Mouse (Mus musculus) forebrain, embryonic 13.5 days (tissue): ENCODE results near the gene Ykt6. TPM values are rescaled to one million over a fixed set of nuclear protein-coding genes. Genes with fewer than 3 reads are reported as not detected.
A peak's percentile ranks its signal among the peaks of the same experiment; 100 is the strongest.
"Not testable (repeated sequence)": the region's sequence is repeated elsewhere in the genome, so short reads cannot be mapped to it uniquely, and the experiment has no call there.

ENCODE experiments used
- ATAC-seq: fragments of 200-750 bp; cut with Nextera tagmentation; 2 replicates; pipeline ENCODE4 v1.8.0; 2017
- H3K27ac ChIP-seq: fragments of 300-500 bp; sonication (generic); 2 replicates; pipeline ENCODE4 v1.5.1; 2015; ENCODE audit warnings: inconsistent platforms, mild to moderate bottlenecking, moderate library complexity
- H3K27me3 ChIP-seq: fragments of 300-500 bp; sonication (generic); 2 replicates; pipeline ENCODE4 v1.6.1; 2015; ENCODE audit warnings: mild to moderate bottlenecking, inconsistent platforms
- H3K36me3 ChIP-seq: fragments of 300-500 bp; sonication (generic); 2 replicates; pipeline ENCODE4 v1.6.1; 2015; ENCODE audit warnings: mild to moderate bottlenecking, inconsistent platforms; ENCODE audit not compliant: poor library complexity, severe bottlenecking
- H3K4me1 ChIP-seq: fragments of 300-500 bp; sonication (generic); 2 replicates; pipeline ENCODE4 v1.6.1; 2015; ENCODE audit warnings: inconsistent platforms
- H3K4me2 ChIP-seq: fragments of 300-500 bp; sonication (generic); 2 replicates; pipeline ENCODE4 v1.6.1; 2015; ENCODE audit warnings: inconsistent platforms, mild to moderate bottlenecking, moderate library complexity
- H3K4me3 ChIP-seq: fragments of 300-500 bp; sonication (generic); 2 replicates; pipeline ENCODE4 v1.5.1; 2015; ENCODE audit warnings: mild to moderate bottlenecking, inconsistent platforms
- H3K9ac ChIP-seq: fragments of 300-500 bp; sonication (generic); 2 replicates; pipeline ENCODE4 v1.6.1; 2015; ENCODE audit warnings: mild to moderate bottlenecking, inconsistent platforms
- H3K9me3 ChIP-seq: fragments of 300-500 bp; sonication (generic); replicated peaks from 2 replicates; pipeline ENCODE4 v1.6.1; 2016; ENCODE audit warnings: inconsistent platforms
- WGBS: fragments of 180-500 bp; shearing (Covaris S2); methylation state at CpG from one replicate; pipeline ENCODE4 v1.1.7; 2015; 5-methylcytosine and 5-hydroxymethylcytosine counted together
- polyA plus RNA-seq: library from polyadenylated mRNA; unstranded; fragments of >200 nt; fragmentation: Nextera tagmentation; extraction: Ambion mirVana; gene quantifications from 2 replicates; pipeline ENCODE4 v1.2.1, GENCODE M21; 2015

Ykt6 gene
- polyA plus RNA-seq, 1 experiment from 2014 or later, result 65.3 TPM

GRCm38 (mm10) chr11:5920323-5920960 lies 35.1 kb upstream of the Ykt6 start:
- WGBS, result 44% methylated on average over 11 of the region's 17 CpGs
- no peaks in the 10 kb centered on the region for H3K36me3 ChIP-seq
- ATAC-seq, result no peak
- H3K4me1 ChIP-seq, result no peaks in the 10 kb centered on the region
- no peak overlapping the region for H3K27ac ChIP-seq
- no peaks in the 10 kb centered on the region for H3K27me3 ChIP-seq
- no peak overlapping the region for H3K4me3 ChIP-seq
- H3K9ac ChIP-seq, result no peak overlapping the region
- H3K9me3 ChIP-seq, result no peaks in the 10 kb centered on the region
- H3K4me2 ChIP-seq, result no peak overlapping the region

GRCm38 (mm10) chr11:5924699-5925098 lies 30.8 kb upstream of the Ykt6 start:
- Histone ChIP-seq H3K36me3 (no peaks in the 10 kb centered on the region), H3K27ac (no peak overlapping the region), H3K27me3 (no peaks in the 10 kb centered on the region), H3K9ac (no peak overlapping the region), H3K4me1 (no peaks in the 10 kb centered on the region), H3K4me2 (no peak overlapping the region), H3K9me3 (no peaks in the 10 kb centered on the region), H3K4me3 (no peak overlapping the region)
- WGBS, result 65% methylated on average over 8 of the region's 8 CpGs
- no peak for ATAC-seq

- Histone ChIP-seq H3K36me3 (no peaks in the 10 kb centered on the region), H3K9me3 (0 out of 2 replicates have a peak, but pooled peaks cover 3% of the 10 kb centered on the region), H3K9ac (no peak overlapping the region), H3K27ac (no peak overlapping the region), H3K27me3 (peaks cover 2% of the 10 kb centered on the region; the same call in 1 of the 2 replicates), H3K4me1 (no peaks in the 10 kb centered on the region), H3K4me2 (no peak overlapping the region), H3K4me3 (no peak overlapping the region)
- ATAC-seq, result no peak
- 89% methylated on average over 3 of the region's 3 CpGs for WGBS
These were observed 28.7 kb upstream of the Ykt6 start for GRCm38 (mm10) chr11:5926696-5927220.

- peaks cover 2% of the 10 kb centered on the region; the same call in 1 of the 2 replicates for H3K27me3 ChIP-seq
- no peak overlapping the region for H3K9ac ChIP-seq
- H3K4me1 ChIP-seq, result no peaks in the 10 kb centered on the region
- no peak overlapping the region for H3K4me3 ChIP-seq
- no peak overlapping the region for H3K4me2 ChIP-seq
- H3K27ac ChIP-seq, result no peak overlapping the region
- no peak for ATAC-seq
- H3K9me3 ChIP-seq, result 0 out of 2 replicates have a peak, but pooled peaks cover 3% of the 10 kb centered on the region
- H3K36me3 ChIP-seq, result no peaks in the 10 kb centered on the region
- 58% methylated on average over 1 of the region's 1 CpGs for WGBS
These were observed 24.9 kb upstream of the Ykt6 start for GRCm38 (mm10) chr11:5930578-5930977.

GRCm38 (mm10) chr11:5931947-5932346 lies 23.5 kb upstream of the Ykt6 start:
- not testable (repeated sequence) for H3K36me3 ChIP-seq, H3K9ac ChIP-seq, H3K4me1 ChIP-seq, ATAC-seq, H3K27me3 ChIP-seq, H3K27ac ChIP-seq, H3K4me2 ChIP-seq, H3K9me3 ChIP-seq, H3K4me3 ChIP-seq
- whole genome bisulfite sequencing, result 87% methylated on average over 6 of the region's 6 CpGs

- not testable (repeated sequence) for ATAC-seq, H3K27me3 ChIP-seq, H3K4me1 ChIP-seq, H3K4me3 ChIP-seq, H3K9me3 ChIP-seq, H3K36me3 ChIP-seq, H3K4me2 ChIP-seq, H3K27ac ChIP-seq, H3K9ac ChIP-seq
- 94% methylated on average over 11 of the region's 11 CpGs for WGBS
These were observed 21.0 kb upstream of the Ykt6 start for GRCm38 (mm10) chr11:5934531-5934930.

- Histone ChIP-seq H3K27me3 (no peaks in the 10 kb centered on the region), H3K9me3 (no peaks in the 10 kb centered on the region), H3K9ac (no peak overlapping the region), H3K4me1 (no peaks in the 10 kb centered on the region), H3K4me3 (no peak overlapping the region), H3K27ac (no peak overlapping the region; the same call in 1 of the 2 replicates), H3K36me3 (no peaks in the 10 kb centered on the region), H3K4me2 (no peak overlapping the region)
- ATAC-seq, result no peak
- WGBS, result 62% methylated on average over 6 of the region's 6 CpGs
These were observed 12.5 kb upstream of the Ykt6 start for GRCm38 (mm10) chr11:5942966-5943365.

GRCm38 (mm10) chr11:5945096-5945495 lies 10.4 kb upstream of the Ykt6 start:
- 83% methylated on average over 2 of the region's 2 CpGs for WGBS
- no peaks in the 10 kb centered on the region for H3K9me3 ChIP-seq
- H3K9ac ChIP-seq, result no peak overlapping the region
- H3K36me3 ChIP-seq, result no peaks in the 10 kb centered on the region
- peaks cover 7% of the 10 kb centered on the region for H3K4me1 ChIP-seq
- no peak overlapping the region for H3K4me3 ChIP-seq
- no peak overlapping the region for H3K4me2 ChIP-seq
- no peak for ATAC-seq
- no peak overlapping the region for H3K27ac ChIP-seq
- no peaks in the 10 kb centered on the region for H3K27me3 ChIP-seq

GRCm38 (mm10) chr11:5947796-5948195 lies 7.7 kb upstream of the Ykt6 start:
- Histone ChIP-seq H3K27me3 (no peaks in the 10 kb centered on the region), H3K27ac (no peak overlapping the region), H3K4me1 (peaks cover 9% of the 10 kb centered on the region), H3K4me2 (no peak overlapping the region), H3K9me3 (no peaks in the 10 kb centered on the region), H3K9ac (no peak overlapping the region), H3K36me3 (no peaks in the 10 kb centered on the region), H3K4me3 (no peak overlapping the region)
- WGBS, result 74% methylated on average over 4 of the region's 4 CpGs
- ATAC-seq, result no peak

GRCm38 (mm10) chr11:5948546-5949250 lies 6.8 kb upstream of the Ykt6 start:
- no peak for ATAC-seq
- Histone ChIP-seq H3K9ac (peak overlapping the region; percentile 6; the same call in 1 of the 2 replicates), H3K4me3 (no peak overlapping the region), H3K27me3 (no peaks in the 10 kb centered on the region), H3K4me1 (peaks cover 9% of the 10 kb centered on the region), H3K4me2 (no peak overlapping the region), H3K36me3 (no peaks in the 10 kb centered on the region), H3K9me3 (no peaks in the 10 kb centered on the region), H3K27ac (no peak overlapping the region)
- 62% methylated on average over 10 of the region's 10 CpGs for WGBS

- ATAC-seq, result peak; percentile 24; the same call in 1 of the 2 replicates
- Histone ChIP-seq H3K36me3 (no peaks in the 10 kb centered on the region), H3K4me3 (no peak within 1 kb of the TSS), H3K9me3 (no peaks in the 10 kb centered on the region), H3K27ac (no peak within 1 kb of the TSS), H3K9ac (peak within 1 kb of the TSS; percentile 6; the same call in 1 of the 2 replicates), H3K27me3 (no peaks in the 10 kb centered on the region), H3K4me1 (peaks cover 10% of the 10 kb centered on the region), H3K4me2 (0 out of 2 replicates have a peak within 1 kb of the TSS, but pooled peaks have one; percentile 13)
- WGBS, result 39% methylated on average over 8 of the region's 8 CpGs
These were observed 5.7 kb upstream of the Ykt6 start, which contains the start of gene Gck for GRCm38 (mm10) chr11:5949586-5950352. TSS of gene Gck (minus strand) at chr11:5950081.

- no peak overlapping the region for H3K4me3 ChIP-seq
- no peaks in the 10 kb centered on the region for H3K9me3 ChIP-seq
- H3K27ac ChIP-seq, result no peak overlapping the region
- no peak overlapping the region for H3K4me2 ChIP-seq
- peaks cover 28% of the 10 kb centered on the region for H3K4me1 ChIP-seq
- H3K27me3 ChIP-seq, result no peaks in the 10 kb centered on the region
- WGBS, result 94% methylated on average over 5 of the region's 5 CpGs
- no peaks in the 10 kb centered on the region for H3K36me3 ChIP-seq
- no peak overlapping the region for H3K9ac ChIP-seq
- ATAC-seq, result no peak
These were observed 3.0 kb upstream of the Ykt6 start for GRCm38 (mm10) chr11:5952501-5952900.
